Mouse (Mus musculus) B cell, adult 2 months (primary cell): Measurements from ENCODE around the gene Gnb5.
A peak's percentile ranks its signal among the peaks of the same experiment; 100 is the strongest.

ENCODE experiments used
- DNase-seq, 2 experiments: peaks; one replicate each; pipeline ENCODE4 v3.0.0; 2022

The Gnb5 gene

DNA sequence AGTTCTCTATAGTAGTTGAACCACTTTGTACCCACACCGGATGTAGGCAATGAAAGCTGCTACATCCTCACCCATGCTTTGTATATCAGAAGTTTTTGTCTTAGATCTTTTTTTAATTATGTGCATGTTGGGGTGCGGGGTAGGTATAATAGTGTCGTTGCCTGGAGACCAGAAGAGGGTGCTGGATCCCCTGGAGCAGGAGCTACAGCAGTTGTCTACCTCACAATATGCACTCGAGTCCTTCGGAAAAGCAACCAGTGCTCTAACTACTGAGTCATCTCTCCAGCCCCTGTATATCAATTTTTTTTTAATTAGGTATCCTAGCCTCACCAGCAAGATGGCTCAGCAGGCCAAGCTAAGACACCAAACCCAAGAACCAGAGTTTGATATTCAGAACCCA lies 927 bp downstream of the Gnb5 start:
- no peak for DNase-seq

GRCm38 (mm10) chr9:75308621-75309020 lies 2.5 kb downstream of the Gnb5 start:
- DNase-seq: no peak

DNA sequence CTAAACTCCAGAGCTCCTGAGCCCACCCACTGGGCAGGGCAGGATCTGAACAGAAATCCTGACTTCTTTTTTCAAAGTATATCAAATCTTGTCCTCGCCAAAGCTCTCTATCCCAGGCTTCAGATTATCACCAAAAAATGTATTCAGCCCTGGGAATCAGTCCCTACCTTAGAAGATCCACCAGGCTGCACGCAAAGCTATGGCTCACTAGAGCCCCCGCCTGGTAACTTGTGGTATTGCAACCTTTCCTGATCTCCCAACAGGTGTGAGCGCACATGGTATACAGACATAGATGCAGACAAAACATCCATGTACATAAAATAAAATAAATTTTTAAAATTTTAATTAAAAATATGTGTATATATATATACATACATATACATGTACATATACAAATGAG lies 5.9 kb downstream of the Gnb5 start:
- DNase-seq: peak; percentile 84 to 85

- peak in 1 of 2 experiments; percentile 2 for DNase-seq
Observed at GRCm38 (mm10) chr9:75313138-75313831, 7.2 kb downstream of the Gnb5 start.

- DNase-seq: peak; percentile 78 to 79
Observed at GRCm38 (mm10) chr9:75313832-75314516, 7.9 kb downstream of the Gnb5 start.

GRCm38 (mm10) chr9:75314517-75315105 lies 8.5 kb downstream of the Gnb5 start:
- DNase-seq: peak; percentile 3 to 13

DNA sequence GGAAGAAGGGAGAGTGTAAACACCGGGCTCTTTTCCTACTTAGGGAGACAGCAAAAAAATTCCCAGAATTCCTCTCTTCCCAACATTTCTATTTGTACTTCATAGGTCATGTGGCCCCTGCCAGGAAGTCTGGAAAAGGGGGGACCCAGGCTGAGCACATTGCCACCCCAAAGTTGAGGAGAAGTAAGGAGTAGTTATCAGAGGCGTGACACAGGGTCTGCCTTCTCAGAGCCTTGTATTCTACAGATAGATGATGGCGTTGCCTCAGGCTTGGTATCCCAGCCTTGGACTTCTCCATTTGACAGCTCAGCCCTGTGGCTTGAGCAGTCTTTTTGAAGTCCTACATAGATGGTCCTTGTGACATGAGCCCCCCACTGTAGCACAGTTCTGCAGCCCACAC lies 9.2 kb downstream of the Gnb5 start:
- DNase-seq: no peak

GRCm38 (mm10) chr9:75316771-75317170 lies 10.7 kb downstream of the Gnb5 start:
- DNase-seq: no peak

GRCm38 (mm10) chr9:75318196-75318595 lies 12.1 kb downstream of the Gnb5 start:
- no peak for DNase-seq

DNA sequence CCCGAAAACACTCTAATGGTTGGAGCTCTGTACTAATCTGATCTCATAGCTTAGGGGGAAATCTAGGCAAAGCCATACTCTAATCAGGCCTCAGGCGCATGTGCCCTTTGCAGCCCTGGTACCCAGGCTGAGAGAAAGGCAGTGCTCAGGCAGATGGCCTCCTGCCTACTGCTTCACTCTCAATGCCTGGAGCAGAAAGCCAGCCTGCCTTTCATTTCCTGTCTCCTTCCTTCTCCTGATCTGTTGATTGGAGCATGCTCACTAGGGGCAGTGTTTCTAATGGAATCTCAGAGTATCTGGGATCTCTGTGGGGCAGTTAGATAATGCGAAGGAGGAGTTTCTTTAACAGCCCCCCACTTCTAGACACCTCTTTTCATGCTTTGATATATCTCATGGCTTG lies 13.3 kb downstream of the Gnb5 start:
- no peak for DNase-seq

DNA sequence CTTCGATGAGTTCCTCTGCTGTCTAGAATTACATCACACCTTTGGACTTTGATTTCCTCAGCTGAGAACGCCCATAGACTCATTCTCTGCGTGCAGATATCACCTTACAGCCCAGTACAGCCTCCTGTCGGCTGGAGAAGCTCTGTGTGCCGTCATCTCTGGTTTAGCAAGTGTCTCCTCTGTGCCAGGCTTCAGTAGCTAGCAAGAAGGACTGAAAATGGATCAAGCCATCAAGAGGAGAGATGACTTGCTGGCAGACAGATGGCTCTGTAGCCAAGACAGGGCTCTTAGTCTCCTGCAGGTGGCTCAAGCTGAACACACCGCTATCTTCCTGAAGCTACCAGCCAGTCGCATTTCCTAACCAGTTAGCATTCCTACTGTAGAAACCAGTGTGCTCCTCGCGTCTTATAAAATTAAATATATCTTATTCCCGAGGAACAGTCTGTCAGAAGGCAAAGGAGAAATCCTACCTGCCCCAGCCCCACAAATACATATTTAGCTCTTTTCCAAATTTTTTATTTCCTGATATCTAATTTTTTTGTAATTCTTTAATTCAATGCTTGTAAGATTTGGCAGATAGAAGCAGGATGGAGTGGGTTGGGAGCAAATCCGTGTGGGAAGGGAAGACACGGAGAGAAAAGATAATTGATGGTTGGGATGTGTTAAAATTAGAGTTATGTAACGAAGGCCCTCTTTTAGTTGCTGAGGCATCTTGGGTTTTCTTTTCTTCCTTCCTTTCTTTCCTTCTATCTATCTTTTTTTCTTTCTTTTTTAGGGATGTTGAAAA lies 16.2 kb downstream of the Gnb5 start:
- DNase-seq: no peak

DNA sequence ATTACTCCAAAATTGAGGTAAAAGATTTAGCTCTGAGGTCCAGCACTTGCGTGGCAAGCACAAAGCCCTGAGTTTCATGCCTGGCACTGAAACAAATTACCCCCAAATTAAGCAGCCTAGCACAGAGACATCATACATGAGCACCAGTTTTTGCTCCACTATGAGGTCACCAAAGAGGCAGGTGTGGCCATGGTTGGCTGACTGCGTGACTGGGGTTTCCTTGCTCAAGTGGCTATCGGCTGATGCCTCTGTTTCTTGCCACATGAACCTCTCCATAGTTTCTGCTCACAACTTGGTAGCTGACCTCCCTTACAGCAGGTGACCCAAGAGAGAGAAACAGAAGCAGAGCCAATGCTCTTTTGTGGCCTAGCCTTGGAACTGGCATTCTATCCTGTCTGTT lies 22.0 kb downstream of the Gnb5 start:
- DNase-seq: no peak

DNA sequence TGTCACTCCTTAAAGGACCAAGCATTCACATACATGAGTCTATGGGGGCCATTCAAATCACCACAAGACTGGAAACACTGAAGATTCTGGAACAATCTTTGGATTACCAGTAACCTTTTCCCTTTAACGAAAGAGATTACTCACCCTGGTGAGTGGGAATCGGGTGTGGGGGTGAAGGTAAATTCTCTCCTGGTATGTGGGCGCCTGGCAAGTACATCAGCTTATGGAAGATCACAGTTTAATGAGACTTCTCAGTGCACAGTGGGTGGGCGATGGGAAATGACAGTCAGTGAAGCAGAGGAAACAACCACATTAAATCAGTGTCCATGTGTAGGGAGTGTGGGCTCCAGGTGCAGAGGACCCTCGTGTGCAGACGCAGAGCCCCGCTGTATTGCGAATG lies 24.7 kb downstream of the Gnb5 start:
- no peak for DNase-seq

DNA sequence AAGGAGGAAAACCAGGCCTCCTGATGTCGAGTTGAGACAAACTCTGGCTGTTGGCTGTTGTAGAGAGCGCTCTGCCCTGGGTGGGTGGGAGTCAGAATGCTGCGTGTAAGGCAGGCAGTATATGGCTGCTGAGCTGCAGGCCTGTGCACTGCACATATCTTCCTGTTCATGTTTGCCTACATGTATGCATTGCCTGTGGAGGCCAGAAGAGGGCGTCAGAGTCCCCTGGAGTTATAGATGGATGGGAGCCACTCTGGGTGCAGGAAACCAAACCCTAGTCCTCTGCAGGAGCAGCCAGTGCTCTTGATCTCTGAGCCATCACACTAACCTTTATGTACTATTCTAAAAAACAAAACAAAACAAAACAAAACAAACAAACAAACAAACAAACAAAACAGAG lies 28.4 kb downstream of the Gnb5 start:
- DNase-seq: no peak

- no peak for DNase-seq
Observed at GRCm38 (mm10) chr9:75338016-75338415, 31.9 kb downstream of the Gnb5 start.

DNA sequence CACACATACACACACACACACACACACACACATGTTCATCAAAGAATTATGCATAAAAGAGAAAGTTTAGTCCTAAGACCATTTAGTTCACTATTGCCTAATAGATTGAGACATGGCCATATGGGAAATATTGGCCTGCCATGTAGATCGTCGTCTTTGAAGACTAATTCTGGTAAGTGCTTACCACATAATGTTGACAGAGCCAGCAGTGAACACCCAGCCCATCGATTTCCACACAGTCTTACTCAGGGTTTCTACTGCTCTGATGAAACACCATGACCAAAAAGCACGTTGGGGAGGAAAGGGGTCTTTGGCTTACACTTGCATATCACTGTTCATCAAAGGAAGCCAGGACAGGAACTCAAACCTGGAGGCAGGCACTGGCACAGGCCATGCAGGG lies 36.3 kb downstream of the Gnb5 start:
- no peak for DNase-seq

DNA sequence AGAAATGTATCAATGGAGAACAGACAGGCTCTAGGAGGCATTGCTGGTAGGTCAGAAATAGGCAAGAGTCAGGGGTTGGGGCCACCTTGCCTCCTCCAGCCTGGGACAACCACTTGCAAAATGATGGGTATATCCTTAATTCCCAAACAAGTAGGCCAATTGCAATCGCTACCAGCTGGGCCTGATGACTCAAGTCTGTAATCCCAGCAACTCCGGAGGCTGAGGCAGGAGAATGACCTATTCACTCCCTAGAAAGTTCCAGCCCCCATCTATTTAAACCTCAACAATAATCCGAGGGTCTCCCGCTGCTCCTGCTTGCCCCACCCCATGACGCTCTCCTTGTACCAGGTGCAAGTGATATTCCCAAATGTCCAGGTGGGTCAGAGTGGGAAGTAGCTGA lies 41.4 kb downstream of the Gnb5 start, which contains the start of gene Bcl2l10:
Bcl2l10 (plus strand) TSS at position 301 of the 400 bp plus-strand sequence.
- DNase-seq: no peak

- no peak for DNase-seq
Observed at GRCm38 (mm10) chr9:75348066-75348465, 42.0 kb downstream of the Gnb5 start.

- no peak for DNase-seq
Observed at GRCm38 (mm10) chr9:75348641-75349040, 42.6 kb downstream of the Gnb5 start.

- no peak for DNase-seq
Observed at GRCm38 (mm10) chr9:75353094-75353493, 47.0 kb downstream of the Gnb5 start.

GRCm38 (mm10) chr9:75355783-75356182 lies 49.7 kb downstream of the Gnb5 start:
- DNase-seq: no peak

- no peak for DNase-seq
Observed at GRCm38 (mm10) chr9:75357087-75357654, 51.1 kb downstream of the Gnb5 start.

DNA sequence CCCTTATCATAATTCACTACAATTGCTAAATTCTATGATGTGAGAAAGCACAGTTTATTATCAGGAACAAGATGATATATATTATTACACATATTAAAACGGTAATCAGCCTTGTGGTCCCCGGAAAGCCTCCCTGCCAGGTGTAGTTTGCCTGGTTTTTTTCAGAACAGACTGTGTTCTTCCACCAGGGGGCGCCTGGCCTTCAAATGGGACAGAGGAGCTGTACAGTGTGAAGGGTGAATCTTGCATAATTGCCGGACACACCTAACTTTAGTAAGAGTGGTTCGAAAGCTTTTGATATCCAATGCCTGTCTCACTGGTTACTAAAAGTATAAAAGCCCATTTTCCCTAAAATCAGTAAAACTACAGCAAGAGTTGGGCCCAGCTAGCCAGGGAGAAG lies 55.6 kb downstream of the Gnb5 start:
- peak; percentile 90 for DNase-seq
